Comparison of ENCODE assay signal across 25 mouse cellular contexts in genomic region chr3:151551002-151551401, GRCm38 (mm10).
A peak's percentile ranks its signal among the peaks of the same experiment; 100 is the strongest.
DNase-seq lines count a peak whose midpoint lies in the region; ATAC-seq and TF ChIP-seq lines count a peak whose summit lies in the region.
"Had no signal": no experiment of that assay in that cellular context is flagged by ENCODE, and none has a peak within 500 bp of the region (broad histone marks: within the 10 kb centered on the region; RNA-seq: fewer than 3 reads in every experiment).

No protein-coding gene starts in this region.

- 0 out of 2 replicates have a peak overlapping the region, but pooled peaks have one; percentile 6 for H3K27ac ChIP-seq in forebrain, embryonic 11.5 days (ENCODE audit: low read depth, low read length)
- H3K27ac ChIP-seq in forebrain, embryonic 10.5 days, result no peak overlapping the region
- H3K27ac ChIP-seq in lung, embryonic 16.5 days (ENCODE audit: low read length), result no peak overlapping the region
- peak overlapping the region; percentile 25 for H3K27ac ChIP-seq in forebrain, embryonic 15.5 days (replicated peaks)
- H3K27ac ChIP-seq: embryonic facial prominence, embryonic 12.5 days; kidney, embryonic 15.5 days; limb, embryonic 12.5 days; macrophage had no signal

- no peak for DNase-seq in forebrain, embryonic 11.5 days (ENCODE audit: low spot score)
- DNase-seq in forebrain, embryonic 10.5 days (ENCODE audit: extremely low spot score, low spot score), result no peak
- DNase-seq in lung, adult 2 months, result no peak
- DNase-seq in brain, adult 2 months (ENCODE audit: low read depth, low spot score), result peak; percentile 72
- DNase-seq in adrenal gland, adult 18-20 months (ENCODE audit: low spot score in 2 of 2), result no peak
- no peak for DNase-seq in adrenal gland, postnatal 14 days
- DNase-seq: adrenal gland, postnatal 25 days; cerebellum, adult 2 months; cerebellum, postnatal 25 days; gastrocnemius, postnatal 14 days; heart, adult 18-20 months; heart, postnatal 10 days; kidney, adult 11 months; kidney, postnatal 4 days; liver, postnatal 0 days; thymus, adult 18-20 months; thymus, postnatal 4 days had no signal

- no peaks in the 10 kb centered on the region for H3K9me3 ChIP-seq in forebrain, embryonic 11.5 days (ENCODE audit: control insufficient read depth, low read length)
- H3K9me3 ChIP-seq in forebrain, embryonic 10.5 days, result no peaks in the 10 kb centered on the region
- no peaks in the 10 kb centered on the region for H3K9me3 ChIP-seq in lung, embryonic 16.5 days (ENCODE audit: control insufficient read depth, low read length)
- H3K9me3 ChIP-seq in forebrain, embryonic 15.5 days, result no peaks in the 10 kb centered on the region
- H3K9me3 ChIP-seq: embryonic facial prominence, embryonic 12.5 days; heart, embryonic 12.5 days; kidney, embryonic 15.5 days; limb, embryonic 12.5 days had no signal

- H3K4me1 ChIP-seq in forebrain, embryonic 11.5 days (replicated peaks; ENCODE audit: control insufficient read depth, insufficient read depth, low read length), result 0 out of 2 replicates have a peak, but pooled peaks cover 2% of the 10 kb centered on the region
- no peaks in the 10 kb centered on the region for H3K4me1 ChIP-seq in forebrain, embryonic 10.5 days
- no peaks in the 10 kb centered on the region for H3K4me1 ChIP-seq in lung, embryonic 16.5 days (replicated peaks; ENCODE audit: control insufficient read depth, insufficient read depth, low read length)
- H3K4me1 ChIP-seq in lung, adult 2 months (ENCODE audit: control insufficient read depth, insufficient read depth, low read length), result no peaks in the 10 kb centered on the region
- peaks cover 4% of the 10 kb centered on the region; the same call in 1 of the 2 replicates for H3K4me1 ChIP-seq in forebrain, embryonic 15.5 days
- H3K4me1 ChIP-seq: embryonic facial prominence, embryonic 12.5 days; heart, embryonic 12.5 days; kidney, embryonic 15.5 days; limb, embryonic 12.5 days had no signal

- H3K36me3 ChIP-seq in forebrain, embryonic 11.5 days (ENCODE audit: control insufficient read depth, insufficient read depth, low read length), result no peaks in the 10 kb centered on the region
- no peaks in the 10 kb centered on the region for H3K36me3 ChIP-seq in forebrain, embryonic 10.5 days (replicated peaks)
- no peaks in the 10 kb centered on the region for H3K36me3 ChIP-seq in lung, embryonic 16.5 days (ENCODE audit: control insufficient read depth, insufficient read depth, low read length)
- no peaks in the 10 kb centered on the region for H3K36me3 ChIP-seq in forebrain, embryonic 15.5 days
- H3K36me3 ChIP-seq: embryonic facial prominence, embryonic 12.5 days; heart, embryonic 12.5 days; kidney, embryonic 15.5 days; limb, embryonic 12.5 days had no signal

- H3K4me3 ChIP-seq in forebrain, embryonic 11.5 days (ENCODE audit: low read depth, low read length), result no peak overlapping the region
- H3K4me3 ChIP-seq in forebrain, embryonic 10.5 days, result no peak overlapping the region
- no peak overlapping the region for H3K4me3 ChIP-seq in lung, embryonic 16.5 days (ENCODE audit: low read length)
- H3K4me3 ChIP-seq in lung, adult 2 months (replicated peaks; ENCODE audit: extremely low read depth, low read depth, low read length), result no peak overlapping the region
- no peak overlapping the region for H3K4me3 ChIP-seq in forebrain, embryonic 15.5 days
- H3K4me3 ChIP-seq: embryonic facial prominence, embryonic 12.5 days; heart, embryonic 12.5 days; kidney, embryonic 15.5 days; limb, embryonic 12.5 days had no signal

- no peak for TF ChIP-seq POLR2A in lung, adult 2 months (IDR thresholded peaks at IDR 0.05; ENCODE audit: borderline replicate concordance, extremely low read depth, low read depth, low read length)

- peak; percentile 60; the same call in 1 of the 2 replicates for ATAC-seq in forebrain, embryonic 11.5 days (replicated peaks; ENCODE audit: low FRiP score)
- ATAC-seq in lung, embryonic 16.5 days (ENCODE audit: low read depth), result peak; percentile 45; the same call in 1 of the 2 replicates
- peak; percentile 98 for ATAC-seq in forebrain, embryonic 15.5 days (replicated peaks)
- ATAC-seq: liver, postnatal 0 days had no signal

- no peak for TF ChIP-seq CTCF in lung, adult 2 months (IDR thresholded peaks at IDR 0.05; ENCODE audit: insufficient read depth, low read length)

- no peaks in the 10 kb centered on the region for H3K27me3 ChIP-seq in forebrain, embryonic 11.5 days (ENCODE audit: control insufficient read depth, insufficient read depth, low read length)
- no peaks in the 10 kb centered on the region for H3K27me3 ChIP-seq in forebrain, embryonic 10.5 days (ENCODE audit: poor library complexity, severe bottlenecking)
- no peaks in the 10 kb centered on the region for H3K27me3 ChIP-seq in lung, embryonic 16.5 days (ENCODE audit: control insufficient read depth, insufficient read depth, low read depth, low read length)
- H3K27me3 ChIP-seq in forebrain, embryonic 15.5 days, result no peaks in the 10 kb centered on the region
- H3K27me3 ChIP-seq: embryonic facial prominence, embryonic 12.5 days; heart, embryonic 12.5 days; kidney, embryonic 15.5 days; limb, embryonic 12.5 days had no signal

- H3K4me2 ChIP-seq in forebrain, embryonic 11.5 days (ENCODE audit: low read depth, low read length, severe bottlenecking), result no peak overlapping the region
- H3K4me2 ChIP-seq in lung, embryonic 16.5 days (ENCODE audit: low read depth, low read length), result peak overlapping the region; percentile 23; the same call in 1 of the 2 replicates
- H3K4me2 ChIP-seq in forebrain, embryonic 15.5 days (replicated peaks), result no peak overlapping the region
- H3K4me2 ChIP-seq: embryonic facial prominence, embryonic 12.5 days; heart, embryonic 12.5 days; kidney, embryonic 15.5 days; limb, embryonic 12.5 days; liver, embryonic 11.5 days had no signal

- 55% methylated on average over 5 of the region's 5 CpGs for WGBS in forebrain, embryonic 11.5 days
- 75% methylated on average over 5 of the region's 5 CpGs for WGBS in forebrain, embryonic 10.5 days
- whole genome bisulfite sequencing in lung, embryonic 16.5 days, result 28% methylated on average over 5 of the region's 5 CpGs
- 41% methylated on average over 5 of the region's 5 CpGs for WGBS in lung, adult 2 months
- WGBS in forebrain, embryonic 15.5 days, result 20% methylated on average over 5 of the region's 5 CpGs

- no peak overlapping the region for H3K9ac ChIP-seq in forebrain, embryonic 11.5 days (ENCODE audit: low read length)
- no peak overlapping the region for H3K9ac ChIP-seq in lung, embryonic 16.5 days (ENCODE audit: low read length)
- no peak overlapping the region for H3K9ac ChIP-seq in forebrain, embryonic 15.5 days (replicated peaks)
- H3K9ac ChIP-seq: embryonic facial prominence, embryonic 12.5 days; heart, embryonic 12.5 days; kidney, embryonic 15.5 days; limb, embryonic 12.5 days; liver, postnatal 0 days had no signal

Comparison
In these comparisons a context has a peak if more than half of its experiments do, and no peak if none do; other contexts are left out.
1. H3K27ac ChIP-seq: peak in forebrain, embryonic 11.5 days (single experiment) and forebrain, embryonic 15.5 days (single experiment); none in forebrain, embryonic 10.5 days (single experiment) and lung, embryonic 16.5 days (single experiment).
2. ATAC-seq: peak in every context shown above with its lines; median percentile 98 in forebrain, embryonic 15.5 days; 60 in forebrain, embryonic 11.5 days; 45 in lung, embryonic 16.5 days.